Mouse (Mus musculus) heart, postnatal 0 days (tissue): ENCODE results near the gene Stxbp2. TPM values are rescaled to one million over a fixed set of nuclear protein-coding genes. Genes with fewer than 3 reads are reported as not detected.
A peak's percentile ranks its signal among the peaks of the same experiment; 100 is the strongest.

ENCODE experiments used
- ATAC-seq: fragments of 200-750 bp; cut with Nextera tagmentation; 2 replicates; pipeline ENCODE4 v1.8.0; 2017; ENCODE audit warnings: low read depth, moderate number of reproducible peaks, moderate library complexity; ENCODE audit not compliant: insufficient read depth
- DNase-seq: peaks from one replicate; pipeline ENCODE4 v3.0.0-alpha.2; 2016; ENCODE audit warnings: low spot score
- H3K27ac ChIP-seq: fragments of 300-500 bp; sonication (generic); 2 replicates; pipeline ENCODE4 v1.5.1; 2014; ENCODE audit warnings: low read depth, mild to moderate bottlenecking
- H3K27me3 ChIP-seq: fragments of 300-500 bp; sonication (generic); 2 replicates; pipeline ENCODE4 v1.6.1; 2014; ENCODE audit warnings: low read length, mixed read lengths; ENCODE audit not compliant: control insufficient read depth, insufficient read depth
- H3K36me3 ChIP-seq: fragments of 300-500 bp; sonication (generic); replicated peaks from 2 replicates; pipeline ENCODE4 v1.6.1; 2014; ENCODE audit warnings: low read length, mixed read lengths; ENCODE audit not compliant: control insufficient read depth, insufficient read depth
- H3K4me1 ChIP-seq: fragments of 300-500 bp; sonication (generic); 2 replicates; pipeline ENCODE4 v1.6.1; 2014; ENCODE audit warnings: antibody characterized with exemption; ENCODE audit not compliant: control insufficient read depth, insufficient read depth
- H3K4me2 ChIP-seq: fragments of 300-500 bp; sonication (generic); 2 replicates; pipeline ENCODE4 v1.6.1; 2014; ENCODE audit warnings: low read depth, mild to moderate bottlenecking, low read length, moderate library complexity
- H3K4me3 ChIP-seq: fragments of 300-500 bp; sonication (generic); 2 replicates; pipeline ENCODE4 v1.5.1; 2014; ENCODE audit warnings: low read depth, low read length
- H3K9ac ChIP-seq: fragments of 300-500 bp; sonication (generic); replicated peaks from 2 replicates; pipeline ENCODE4 v1.6.1; 2014; ENCODE audit warnings: low read depth, low read length, mixed read lengths
- H3K9me3 ChIP-seq: fragments of 300-500 bp; sonication (generic); replicated peaks from 2 replicates; pipeline ENCODE4 v1.6.1; 2016; ENCODE audit warnings: low read length; ENCODE audit not compliant: control insufficient read depth
- CTCF ChIP-seq: IDR thresholded peaks from 2 replicates; pipeline ENCODE4 v1.5.1; 2016; ENCODE audit warnings: antibody characterized with exemption, control low read depth, low read depth
- EP300 ChIP-seq: IDR thresholded peaks from 2 replicates; pipeline ENCODE4 v1.6.1; 2016; ENCODE audit warnings: antibody characterized with exemption, low read depth
- WGBS: fragments of 180-500 bp; shearing (Covaris S2); extraction: QIAGEN DNeasy Blood & Tissue Kit; methylation state at CpG from one replicate; pipeline ENCODE4 v1.1.7; 2014; 5-methylcytosine and 5-hydroxymethylcytosine counted together
- polyA plus RNA-seq: library from polyadenylated mRNA; unstranded; fragments of >200 nt; fragmentation: Nextera tagmentation; extraction: Ambion mirVana; gene quantifications from 2 replicates; pipeline ENCODE4 v1.2.1, GENCODE M21; 2015
- total RNA-seq: library from RNA; depleted of rRNA; stranded (reverse); fragments of >200 nt; gene quantifications from 2 replicates; pipeline ENCODE4 v1.2.3, GENCODE M21; 2014; ENCODE audit warnings: low replicate concordance

Stxbp2 gene
- total and polyA plus RNA-seq, 2 experiments from 2014 or later = 14.5 to 15.2 TPM

DNA sequence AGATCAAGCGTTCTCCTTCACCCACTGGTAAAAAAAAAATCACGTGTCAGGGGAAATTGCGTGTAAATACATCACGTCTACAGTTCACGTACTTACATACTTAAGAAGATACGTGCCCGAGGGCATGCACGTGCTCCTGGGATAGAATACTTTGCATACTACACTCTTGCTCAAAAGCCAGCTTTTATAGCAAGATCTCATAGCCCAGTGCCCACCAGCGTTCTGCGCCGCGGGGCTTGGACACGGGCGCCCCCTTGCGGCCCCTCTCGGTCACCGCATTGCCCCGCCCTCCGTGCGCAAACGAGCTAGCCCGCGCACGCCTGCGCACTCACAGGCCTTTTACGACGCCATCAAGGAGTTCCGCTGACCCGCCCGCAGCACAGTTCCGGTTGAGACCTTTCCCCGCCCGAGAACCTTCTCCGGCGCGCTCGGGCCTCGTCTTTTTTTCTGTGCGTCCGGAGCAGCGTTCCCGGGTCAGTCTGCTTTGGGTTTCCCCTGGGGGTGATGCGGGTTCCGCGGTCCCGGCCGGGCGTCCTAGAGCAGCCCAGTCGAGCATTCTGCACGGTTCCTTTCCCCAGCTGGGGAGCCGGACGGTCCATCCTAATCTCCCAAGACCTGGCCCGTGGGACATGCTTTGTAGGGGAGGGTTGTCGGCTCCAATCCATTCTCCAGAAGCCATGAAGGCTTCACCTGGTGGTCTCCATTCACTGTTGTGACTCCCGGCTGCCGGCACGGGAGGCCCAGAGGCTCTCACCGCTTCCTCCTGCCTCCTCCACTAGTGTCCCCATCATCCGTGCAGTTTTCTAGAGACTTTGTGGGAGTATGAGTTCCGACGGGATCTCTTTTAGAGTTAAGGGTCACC is 45.6 kb downstream of the Stxbp2 start, which contains the start of gene Trappc5:
TSS of gene Trappc5 (plus strand) at position 169 of the 862 bp plus-strand sequence.
- peak within 1 kb of the TSS; percentile 99 for H3K4me3 ChIP-seq
- peak within 1 kb of the TSS; percentile 96 for H3K9ac ChIP-seq
- ATAC-seq (peak; percentile 93), DNase-seq (peak; percentile 95)
- H3K27ac ChIP-seq = peak within 1 kb of the TSS; percentile 95
- WGBS = under 1% methylated on average over 61 of the region's 61 CpGs
- 0 out of 2 replicates have a peak, but pooled peaks cover 10% of the 10 kb centered on the region for H3K4me1 ChIP-seq
- H3K4me2 ChIP-seq = peak within 1 kb of the TSS; percentile 91
- H3K36me3 ChIP-seq = peaks cover 24% of the 10 kb centered on the region
- no peaks in the 10 kb centered on the region for H3K27me3 ChIP-seq
- peak; percentile 90 for TF ChIP-seq CTCF
- no peak for TF ChIP-seq EP300
- no peaks in the 10 kb centered on the region for H3K9me3 ChIP-seq

DNA sequence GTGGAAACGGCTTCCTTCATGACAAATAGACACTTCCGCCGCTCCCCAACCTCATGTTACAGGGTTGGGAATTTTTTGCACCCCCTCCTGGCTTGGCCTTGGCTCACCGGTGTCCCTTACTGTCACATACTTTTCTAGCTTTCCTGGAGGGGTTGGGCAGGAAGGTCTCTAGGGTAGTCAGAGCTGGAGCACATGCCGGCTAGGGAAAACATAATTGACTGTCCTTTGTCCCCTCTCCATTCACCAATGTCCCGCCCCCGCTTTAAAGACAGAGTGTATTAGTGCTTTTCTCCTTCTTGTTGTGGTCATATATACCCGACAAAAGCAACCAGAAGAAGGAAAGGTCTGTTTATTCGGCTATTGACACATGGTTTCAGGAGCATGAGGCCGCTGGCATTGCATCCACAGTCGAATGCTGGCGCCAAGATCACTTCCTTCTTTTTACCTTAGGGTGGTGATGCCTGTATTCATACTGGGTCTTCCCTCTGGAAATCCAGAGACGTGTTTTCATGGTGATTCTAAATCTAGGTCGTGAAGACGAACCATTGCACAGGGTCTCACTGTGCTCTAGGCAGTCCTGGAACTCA is 46.3 kb downstream of the Stxbp2 start:
- H3K27ac ChIP-seq = peak overlapping the region; percentile 95
- ATAC-seq (peak; percentile 1; the same call in 1 of the 2 replicates), DNase-seq (peak; percentile 16)
- H3K4me3 ChIP-seq = peak overlapping the region; percentile 99
- no peak for TF ChIP-seq CTCF
- TF ChIP-seq EP300 = no peak
- H3K36me3 ChIP-seq = peaks cover 26% of the 10 kb centered on the region
- H3K27me3 ChIP-seq = no peaks in the 10 kb centered on the region
- WGBS = 2% methylated on average over 15 of the region's 15 CpGs
- H3K4me1 ChIP-seq = 0 out of 2 replicates have a peak, but pooled peaks cover 10% of the 10 kb centered on the region
- no peaks in the 10 kb centered on the region for H3K9me3 ChIP-seq
- H3K9ac ChIP-seq = peak overlapping the region; percentile 96
- H3K4me2 ChIP-seq = peak overlapping the region; percentile 91

DNA sequence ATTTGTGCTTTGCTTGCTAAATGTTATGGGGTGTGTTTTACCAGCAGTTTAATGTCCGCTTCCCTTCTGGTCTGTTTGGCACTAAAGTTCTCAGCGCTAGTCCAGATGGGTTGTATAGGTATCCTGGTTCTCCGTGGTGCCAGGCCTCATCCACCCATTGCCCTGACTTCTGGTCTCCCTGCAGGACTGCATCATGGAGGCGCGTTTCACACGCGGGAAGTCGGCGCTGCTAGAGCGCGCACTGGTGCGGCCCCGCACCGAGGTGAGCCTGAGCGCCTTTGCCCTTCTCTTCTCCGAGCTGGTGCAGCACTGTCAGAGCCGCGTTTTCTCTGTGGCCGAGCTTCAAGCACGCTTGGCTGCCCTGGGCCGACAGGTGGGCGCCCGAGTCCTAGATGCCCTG is 48.1 kb downstream of the Stxbp2 start:
- TF ChIP-seq CTCF (no peak), EP300 (no peak)
- DNase-seq = no peak
- no peak overlapping the region for H3K9ac ChIP-seq
- no peaks in the 10 kb centered on the region for H3K9me3 ChIP-seq
- 0 out of 2 replicates have a peak, but pooled peaks cover 10% of the 10 kb centered on the region for H3K4me1 ChIP-seq
- no peak overlapping the region for H3K4me3 ChIP-seq
- H3K36me3 ChIP-seq = peaks cover 26% of the 10 kb centered on the region
- 95% methylated on average over 23 of the region's 23 CpGs for WGBS
- ATAC-seq = no peak
- no peak overlapping the region for H3K27ac ChIP-seq
- H3K4me2 ChIP-seq = no peak overlapping the region
- no peaks in the 10 kb centered on the region for H3K27me3 ChIP-seq

DNA sequence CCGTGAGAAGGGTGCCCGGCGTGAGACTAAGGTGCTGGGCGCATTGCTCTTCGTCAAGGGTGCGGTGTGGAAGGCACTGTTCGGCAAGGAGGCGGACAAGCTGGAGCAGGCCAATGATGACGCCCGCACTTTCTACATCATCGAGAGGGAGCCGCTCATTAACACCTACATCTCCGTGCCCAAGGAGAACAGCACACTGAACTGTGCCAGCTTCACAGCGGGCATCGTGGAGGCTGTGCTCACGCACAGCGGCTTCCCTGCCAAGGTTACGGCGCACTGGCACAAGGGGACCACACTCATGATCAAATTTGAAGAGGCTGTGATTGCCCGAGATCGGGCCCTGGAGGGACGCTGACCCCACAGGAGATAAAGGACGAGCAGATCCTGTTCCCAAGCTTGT is 48.5 kb downstream of the Stxbp2 start:
- TF ChIP-seq EP300 = no peak
- TF ChIP-seq CTCF = no peak
- ATAC-seq = no peak
- 95% methylated on average over 23 of the region's 23 CpGs for WGBS
- H3K27me3 ChIP-seq = no peaks in the 10 kb centered on the region
- H3K4me3 ChIP-seq = no peak overlapping the region
- no peak for DNase-seq
- H3K9me3 ChIP-seq = no peaks in the 10 kb centered on the region
- H3K4me2 ChIP-seq = no peak overlapping the region
- H3K36me3 ChIP-seq = peaks cover 26% of the 10 kb centered on the region
- no peak overlapping the region for H3K9ac ChIP-seq
- H3K27ac ChIP-seq = no peak overlapping the region
- H3K4me1 ChIP-seq = 0 out of 2 replicates have a peak, but pooled peaks cover 10% of the 10 kb centered on the region

DNA sequence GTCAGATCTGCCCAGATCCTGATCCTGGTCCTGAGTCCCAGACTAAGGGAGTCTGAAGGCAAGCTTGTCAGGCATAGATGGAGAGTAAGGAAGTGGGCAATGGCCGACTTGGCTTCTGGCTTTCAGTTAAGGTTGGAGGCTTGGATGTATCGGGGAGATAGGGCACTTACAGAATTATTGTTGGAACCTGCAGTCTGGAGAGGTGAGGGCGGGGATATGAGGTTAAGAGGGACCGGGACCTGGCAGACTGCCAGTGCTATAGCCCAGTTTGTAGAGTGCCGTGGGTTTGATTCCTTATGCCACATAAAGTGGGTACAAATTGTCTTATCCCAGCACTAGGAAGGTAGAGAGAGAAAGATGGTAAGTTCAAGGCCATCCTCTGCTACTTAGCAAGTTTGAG is 48.9 kb downstream of the Stxbp2 start:
- H3K36me3 ChIP-seq = peaks cover 26% of the 10 kb centered on the region
- 66% methylated on average over 5 of the region's 5 CpGs for WGBS
- ATAC-seq (no peak), DNase-seq (no peak)
- no peak overlapping the region for H3K27ac ChIP-seq
- H3K4me2 ChIP-seq = no peak overlapping the region
- H3K9me3 ChIP-seq = no peaks in the 10 kb centered on the region
- H3K27me3 ChIP-seq = no peaks in the 10 kb centered on the region
- H3K4me1 ChIP-seq = 0 out of 2 replicates have a peak, but pooled peaks cover 10% of the 10 kb centered on the region
- TF ChIP-seq EP300 (no peak), CTCF (no peak)
- H3K9ac ChIP-seq = no peak overlapping the region
- no peak overlapping the region for H3K4me3 ChIP-seq
